Mouse (Mus musculus): ENCODE data around the gene Rhbdf1.

GRCm38 (mm10) chr11:32227555-32227954 is 5.5 kb upstream of the Rhbdf1 start:
- TF ChIP-seq GATA1 (IDR thresholded peaks at IDR 0.05; ENCODE audit: borderline replicate concordance, low read length) (no peak), CTCF (IDR thresholded peaks at IDR 0.05; ENCODE audit: low read depth, low read length) (no peak), TAL1 (conservative IDR thresholded peaks at IDR 0.05; ENCODE audit: low read depth, low read length) (no peak), POLR2AphosphoS5 (IDR thresholded peaks at IDR 0.05; ENCODE audit: insufficient replicate concordance, low read depth, low read length) (no peak)

Data from G1E (cell line).